Mouse (Mus musculus) macrophage (primary cell): ENCODE data around the gene Tbc1d15. TPM values are rescaled to one million over a fixed set of nuclear protein-coding genes. Genes with fewer than 3 reads are reported as not detected.

ENCODE experiments used
- H3K27ac ChIP-seq: fragments of 350-480 bp; formaldehyde crosslinking; 2 replicates; pipeline ENCODE4 v1.9.0; 2021
- H3K36me3 ChIP-seq: fragments of 350-480 bp; formaldehyde crosslinking; 2 replicates; pipeline ENCODE4 v1.9.0; 2021; ENCODE audit errors: inconsistent target
- H3K4me3 ChIP-seq: fragments of 350-480 bp; formaldehyde crosslinking; 2 replicates; pipeline ENCODE4 v1.9.0; 2021; ENCODE audit errors: inconsistent target
- H3K79me2 ChIP-seq: fragments of 350-480 bp; formaldehyde crosslinking; 2 replicates; pipeline ENCODE4 v1.9.0; 2021; ENCODE audit errors: inconsistent target
- WGBS: methylation state at CpG from one replicate; pipeline ENCODE4 v1.1.7; 2026; ENCODE audit warnings: inconsistent platforms; ENCODE audit not compliant: missing documents; 5-methylcytosine and 5-hydroxymethylcytosine counted together
- polyA plus RNA-seq: library from polyadenylated mRNA; stranded (reverse); fragments of 250-400 nt; gene quantifications from 3 replicates; pipeline ENCODE4 v1.2.4, GENCODE M21; 2018; ENCODE audit warnings: inconsistent platforms
- total RNA-seq, 78 experiments: library from RNA; depleted of rRNA; stranded (reverse); fragments of 250-400 nt; gene quantifications; 1 replicate in 9 of 78; 2 replicates in 24 of 78; 3 replicates in 43 of 78; 4 replicates in 2 of 78; pipeline ENCODE4 v1.2.4; 2018; ENCODE audit warnings: inconsistent platforms in 56 of 78

Gene Tbc1d15
- total RNA-seq (2018; cell fraction: chromatin; rRNA removed): 100 to 1,000 TPM in 11 of 26 experiments, 10 to 100 TPM in 15; 64.0 to 157 (median 89.9) TPM
- 10 to 100 TPM; 31.6 to 79.7 (median 53.3) TPM for total RNA-seq (2018; cell fraction: cytosol; rRNA removed)
- total RNA-seq (2018; cell fraction: nucleus; rRNA removed): 100 to 1,000 TPM in 1 of 26 experiments, 10 to 100 TPM in 25; 24.0 to 112 (median 51.6) TPM
- 30.0 to 50.1 TPM (median 37.9 TPM) in 3 replicates for polyA plus RNA-seq

GRCm38 (mm10) chr10:115251088-115251934 lies at the start of gene Tbc1d15:
TSS of gene Tbc1d15 (minus strand) at chr10:115251467.
- peaks cover 47% of the 10 kb centered on the region for H3K79me2 ChIP-seq
- H3K4me3 ChIP-seq: peak within 1 kb of the TSS; percentile 64
- no peaks in the 10 kb centered on the region for H3K36me3 ChIP-seq
- peak within 1 kb of the TSS; percentile 63 for H3K27ac ChIP-seq
- under 1% methylated on average over 60 of the region's 67 CpGs for WGBS

GRCm38 (mm10) chr10:115298683-115299082 lies 47.4 kb upstream of the Tbc1d15 start:
- WGBS: 98% methylated on average over 4 of the region's 4 CpGs
- H3K4me3 ChIP-seq: no peak overlapping the region
- H3K79me2 ChIP-seq: peaks cover 76% of the 10 kb centered on the region
- H3K27ac ChIP-seq: no peak overlapping the region
- H3K36me3 ChIP-seq: peaks cover 90% of the 10 kb centered on the region

- WGBS: 89% methylated on average over 4 of the region's 5 CpGs
- no peak overlapping the region for H3K27ac ChIP-seq
- no peak overlapping the region for H3K4me3 ChIP-seq
- peaks cover 90% of the 10 kb centered on the region for H3K36me3 ChIP-seq
- H3K79me2 ChIP-seq: peaks cover 65% of the 10 kb centered on the region
Observed at GRCm38 (mm10) chr10:115297582-115297981, 46.3 kb upstream of the Tbc1d15 start.

DNA sequence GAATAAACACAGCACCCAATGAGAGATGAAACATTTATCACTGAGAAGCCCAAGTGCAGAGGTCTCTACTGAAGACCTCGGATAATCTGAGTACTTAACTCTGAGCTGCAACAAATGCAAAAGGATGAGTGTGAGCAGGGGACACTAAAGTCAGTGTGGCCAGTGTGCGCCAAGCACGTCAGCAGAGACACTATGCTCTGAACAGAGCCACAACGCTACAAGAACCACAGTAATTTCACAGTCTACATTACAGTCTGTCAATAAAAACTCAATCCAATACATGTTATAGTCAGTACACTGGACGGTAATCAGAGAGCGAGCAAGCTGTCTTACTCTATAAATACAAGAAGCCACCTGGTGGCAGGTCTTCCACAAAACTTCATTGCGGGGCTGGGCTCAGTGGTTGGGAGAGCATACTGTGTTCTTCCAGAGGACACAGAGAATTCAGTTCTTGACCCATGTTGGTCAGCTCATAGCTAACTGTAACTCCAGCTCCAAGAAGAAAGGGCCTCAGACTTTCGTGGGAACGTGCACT lies 45.2 kb upstream of the Tbc1d15 start:
- H3K79me2 ChIP-seq: peaks cover 54% of the 10 kb centered on the region; the same call in 1 of the 2 replicates
- no peak overlapping the region for H3K27ac ChIP-seq
- peaks cover 93% of the 10 kb centered on the region for H3K36me3 ChIP-seq
- WGBS: 89% methylated on average over 9 of the region's 9 CpGs
- no peak overlapping the region for H3K4me3 ChIP-seq

GRCm38 (mm10) chr10:115295162-115295561 lies 43.9 kb upstream of the Tbc1d15 start:
- Histone ChIP-seq H3K36me3 (peaks cover 92% of the 10 kb centered on the region), H3K79me2 (peaks cover 41% of the 10 kb centered on the region; the same call in 1 of the 2 replicates), H3K27ac (no peak overlapping the region), H3K4me3 (no peak overlapping the region)
- 100% methylated on average over 3 of the region's 3 CpGs for WGBS

- Histone ChIP-seq H3K79me2 (peaks cover 36% of the 10 kb centered on the region; the same call in 1 of the 2 replicates), H3K36me3 (peaks cover 92% of the 10 kb centered on the region), H3K27ac (no peak overlapping the region), H3K4me3 (no peak overlapping the region)
- WGBS: 93% methylated on average over 7 of the region's 7 CpGs
Observed at GRCm38 (mm10) chr10:115294715-115295114, 43.4 kb upstream of the Tbc1d15 start.

DNA sequence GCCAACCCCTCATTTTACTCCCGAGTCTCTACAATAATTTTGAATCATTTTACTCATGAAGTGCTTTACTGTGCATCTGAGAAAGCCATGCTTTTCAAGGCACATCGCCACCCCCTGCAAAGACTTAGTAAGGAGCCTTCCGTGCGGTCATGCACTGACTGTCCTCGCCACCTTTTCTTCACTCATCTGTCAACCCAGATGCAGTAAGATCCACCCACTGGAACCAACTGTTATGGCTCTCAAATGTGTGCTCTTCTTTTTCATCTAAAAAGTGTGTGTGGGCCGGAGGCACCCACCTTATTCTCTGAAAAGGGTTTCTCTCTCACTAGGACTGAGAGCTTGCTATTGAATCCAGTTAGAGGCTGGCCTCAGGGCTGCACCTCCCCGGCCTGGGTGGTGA lies 42.7 kb upstream of the Tbc1d15 start:
- WGBS: 95% methylated on average over 6 of the region's 7 CpGs
- Histone ChIP-seq H3K36me3 (peaks cover 92% of the 10 kb centered on the region), H3K4me3 (no peak overlapping the region), H3K79me2 (peaks cover 29% of the 10 kb centered on the region; the same call in 1 of the 2 replicates), H3K27ac (no peak overlapping the region)

DNA sequence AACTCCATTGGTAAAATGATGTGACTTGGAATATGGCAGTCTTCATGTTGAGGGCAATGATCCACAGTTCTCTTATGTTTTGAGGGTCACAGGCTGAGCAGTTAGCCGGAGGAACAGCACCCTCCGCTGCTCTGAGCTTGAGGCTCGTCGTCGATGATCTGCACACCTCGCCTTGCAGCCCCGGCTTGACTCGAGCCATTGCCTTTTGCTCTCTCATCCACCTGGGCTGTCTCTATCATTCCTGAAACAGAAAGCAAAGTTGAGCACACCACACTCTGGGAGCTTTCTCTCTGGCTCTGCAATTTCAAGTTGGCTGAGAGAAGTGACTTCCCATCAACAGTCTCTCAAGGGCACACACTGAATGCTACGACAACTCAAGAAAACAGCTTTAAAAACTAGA lies 39.4 kb upstream of the Tbc1d15 start:
- 97% methylated on average over 9 of the region's 9 CpGs for WGBS
- H3K36me3 ChIP-seq: peaks cover 86% of the 10 kb centered on the region

GRCm38 (mm10) chr10:115288856-115289255 lies 37.6 kb upstream of the Tbc1d15 start:
- WGBS: 94% methylated on average over 8 of the region's 8 CpGs
- Histone ChIP-seq H3K4me3 (no peak overlapping the region), H3K36me3 (peaks cover 68% of the 10 kb centered on the region), H3K27ac (no peak overlapping the region), H3K79me2 (no peaks in the 10 kb centered on the region)

More for the DNA sequence above, 39.4 kb upstream of the Tbc1d15 start:
- H3K27ac ChIP-seq: no peak overlapping the region
- H3K79me2 ChIP-seq: no peaks in the 10 kb centered on the region
- no peak overlapping the region for H3K4me3 ChIP-seq

- peaks cover 22% of the 10 kb centered on the region; the same call in 1 of the 2 replicates for H3K36me3 ChIP-seq
- 82% methylated on average over 10 of the region's 10 CpGs for WGBS
Observed at GRCm38 (mm10) chr10:115284170-115284569, 32.9 kb upstream of the Tbc1d15 start.

DNA sequence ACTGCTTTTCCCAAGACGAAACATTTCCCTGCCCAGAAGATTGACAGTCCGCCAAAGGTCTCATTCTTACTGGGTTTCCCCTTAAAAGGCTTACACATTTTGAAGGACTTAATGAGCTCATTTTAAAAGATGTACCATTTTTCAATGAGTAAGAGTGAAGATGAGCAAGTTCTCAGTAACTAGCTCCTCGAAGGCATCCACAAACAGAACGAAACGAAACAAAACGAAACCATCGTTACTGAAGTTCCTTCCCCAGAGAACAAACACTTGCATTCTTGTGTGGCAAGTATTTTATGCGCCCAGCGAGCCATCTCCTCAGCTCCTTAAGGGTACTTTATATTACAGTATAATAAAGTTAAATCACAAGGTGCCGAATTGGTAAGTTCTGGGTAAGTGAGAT lies 30.1 kb upstream of the Tbc1d15 start:
- Histone ChIP-seq H3K36me3 (peaks cover 1% of the 10 kb centered on the region; the same call in 1 of the 2 replicates), H3K4me3 (no peak overlapping the region), H3K79me2 (no peaks in the 10 kb centered on the region), H3K27ac (no peak overlapping the region)
- 83% methylated on average over 9 of the region's 10 CpGs for WGBS

More at GRCm38 (mm10) chr10:115284170-115284569, 32.9 kb upstream of the Tbc1d15 start:
- H3K4me3 ChIP-seq: no peak overlapping the region
- no peak overlapping the region for H3K27ac ChIP-seq
- no peaks in the 10 kb centered on the region for H3K79me2 ChIP-seq

DNA sequence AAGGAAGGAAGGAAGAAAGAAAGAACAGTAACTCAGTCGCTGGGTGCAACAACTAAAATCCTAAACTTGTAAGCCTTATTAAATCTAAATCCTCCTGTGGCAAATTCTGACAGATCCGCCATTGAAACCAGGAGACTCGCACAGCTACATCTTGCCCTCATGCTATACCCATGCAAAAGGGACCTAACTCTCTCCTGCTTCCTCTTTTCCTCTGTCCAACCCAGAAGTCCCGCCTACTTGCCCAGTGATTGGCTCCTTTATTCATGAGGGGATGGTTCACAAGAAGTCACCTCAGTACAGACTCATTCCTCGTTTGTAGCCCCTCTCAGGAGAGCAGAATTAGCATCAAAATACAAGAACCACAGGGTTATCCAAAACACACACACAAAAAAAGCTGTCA lies 20.4 kb upstream of the Tbc1d15 start:
- H3K79me2 ChIP-seq: no peaks in the 10 kb centered on the region
- H3K27ac ChIP-seq: no peak overlapping the region
- no peaks in the 10 kb centered on the region for H3K36me3 ChIP-seq
- no peak overlapping the region for H3K4me3 ChIP-seq
- 71% methylated on average over 5 of the region's 5 CpGs for WGBS

- WGBS: 89% methylated on average over 9 of the region's 12 CpGs
- H3K4me3 ChIP-seq: no peak overlapping the region
- H3K27ac ChIP-seq: no peak overlapping the region
- no peaks in the 10 kb centered on the region for H3K79me2 ChIP-seq
- no peaks in the 10 kb centered on the region for H3K36me3 ChIP-seq
Observed at GRCm38 (mm10) chr10:115270612-115271390, 19.5 kb upstream of the Tbc1d15 start.

- 45% methylated on average over 5 of the region's 5 CpGs for WGBS
- Histone ChIP-seq H3K79me2 (no peaks in the 10 kb centered on the region), H3K27ac (no peak overlapping the region), H3K36me3 (no peaks in the 10 kb centered on the region), H3K4me3 (no peak overlapping the region)
Observed at GRCm38 (mm10) chr10:115262926-115263562, 11.8 kb upstream of the Tbc1d15 start.
